Mouse (Mus musculus) spleen, adult 2 months (tissue): ENCODE data around the gene Gm6309.

ENCODE experiments used
- CTCF ChIP-seq: fragments of 200-500 bp; IDR thresholded peaks from 2 replicates; pipeline ENCODE4 v1.5.1; 2011; ENCODE audit warnings: mild to moderate bottlenecking, inconsistent platforms; ENCODE audit not compliant: insufficient read depth, insufficient read length, insufficient replicate concordance; ENCODE audit errors: extremely low read depth
- POLR2A ChIP-seq: fragments of 200-500 bp; IDR thresholded peaks from 2 replicates; pipeline ENCODE4 v1.6.1; 2011; ENCODE audit warnings: low read depth, low read length, inconsistent platforms

DNA sequence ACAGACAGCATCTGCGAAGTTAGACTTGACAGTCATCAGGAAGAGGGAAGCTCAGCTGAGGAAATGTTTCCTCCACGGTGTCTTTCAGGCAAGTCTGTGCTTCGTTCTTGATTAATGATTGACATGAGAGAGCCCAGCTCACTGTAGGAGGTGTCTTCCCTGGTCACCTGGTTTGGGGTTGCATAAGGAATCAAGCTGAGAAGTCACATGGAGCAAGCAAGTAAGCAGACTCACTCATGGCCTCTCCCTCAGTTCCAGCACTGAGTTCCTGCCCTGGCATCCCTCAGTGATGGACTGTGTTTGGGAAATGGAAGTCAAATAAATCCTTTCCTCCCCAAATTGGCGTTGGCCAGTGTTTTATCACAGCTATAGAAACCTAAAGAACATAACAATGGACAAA lies 19.6 kb upstream of the Gm6309 start:
- TF ChIP-seq CTCF (no peak), POLR2A (no peak)
